Mouse (Mus musculus) E14TG2a.4 (cell line): ENCODE data around the gene Cmtm1.
"Not testable (repeated sequence)": the region's sequence is repeated elsewhere in the genome, so short reads cannot be mapped to it uniquely, and the experiment has no call there.

ENCODE experiments used
- CTCF ChIP-seq: conservative IDR thresholded peaks from 2 replicates; pipeline ENCODE4 v1.5.1; 2014; ENCODE audit warnings: low read length
- NANOG ChIP-seq: IDR thresholded peaks from 2 replicates; pipeline ENCODE4 v1.6.1; 2014; ENCODE audit warnings: borderline replicate concordance, low read length, mixed read lengths

DNA sequence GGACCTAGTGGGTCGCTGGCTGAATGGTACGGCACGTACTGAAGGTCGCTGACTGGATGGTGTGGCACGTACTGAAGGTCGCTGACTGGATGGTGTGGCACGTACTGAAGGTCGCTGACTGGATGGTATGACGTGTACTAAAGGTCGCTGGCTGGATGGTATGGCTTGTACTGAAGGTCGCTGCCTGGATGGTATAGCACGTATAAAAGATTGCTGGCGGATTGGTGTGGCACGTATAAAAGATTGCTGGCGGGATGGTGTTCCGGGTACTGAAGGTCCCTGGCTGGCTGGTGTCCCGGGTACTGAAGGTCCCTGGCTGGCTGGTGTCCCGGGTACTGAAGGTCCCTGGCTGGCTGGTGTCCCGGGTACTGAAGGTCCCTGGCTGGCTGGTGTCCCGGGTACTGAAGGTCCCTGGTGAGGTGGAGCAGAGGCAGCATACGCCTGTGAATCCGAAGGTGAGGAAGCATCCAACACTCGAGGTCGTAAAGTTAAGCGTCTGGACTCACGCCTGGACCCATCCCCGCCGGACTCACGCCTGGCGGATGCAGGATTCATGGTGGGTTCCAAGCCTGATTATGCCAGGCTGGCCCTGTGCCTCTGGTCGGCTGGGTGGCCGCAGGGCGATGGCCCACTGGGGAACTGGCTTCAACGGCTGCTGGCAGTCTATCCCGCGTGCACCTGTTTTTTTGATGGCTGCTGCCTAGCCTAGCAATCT lies at the start of gene Cmtm1, which contains the start of gene Gm45711:
- TF ChIP-seq CTCF, NANOG: not testable (repeated sequence)
